Mouse (Mus musculus): ENCODE data around the gene Bzw2. TPM values are rescaled to one million over a fixed set of nuclear protein-coding genes. Genes with fewer than 3 reads are reported as not detected.
A peak's percentile ranks its signal among the peaks of the same experiment; 100 is the strongest.
"Not testable (repeated sequence)": the region's sequence is repeated elsewhere in the genome, so short reads cannot be mapped to it uniquely, and the experiment has no call there.

Bzw2 gene
- polyA plus RNA-seq (2016; fragmentation: Nextera tagmentation; extraction: Ambion mirVana), result 222 and 241 TPM in 2 replicates

DNA sequence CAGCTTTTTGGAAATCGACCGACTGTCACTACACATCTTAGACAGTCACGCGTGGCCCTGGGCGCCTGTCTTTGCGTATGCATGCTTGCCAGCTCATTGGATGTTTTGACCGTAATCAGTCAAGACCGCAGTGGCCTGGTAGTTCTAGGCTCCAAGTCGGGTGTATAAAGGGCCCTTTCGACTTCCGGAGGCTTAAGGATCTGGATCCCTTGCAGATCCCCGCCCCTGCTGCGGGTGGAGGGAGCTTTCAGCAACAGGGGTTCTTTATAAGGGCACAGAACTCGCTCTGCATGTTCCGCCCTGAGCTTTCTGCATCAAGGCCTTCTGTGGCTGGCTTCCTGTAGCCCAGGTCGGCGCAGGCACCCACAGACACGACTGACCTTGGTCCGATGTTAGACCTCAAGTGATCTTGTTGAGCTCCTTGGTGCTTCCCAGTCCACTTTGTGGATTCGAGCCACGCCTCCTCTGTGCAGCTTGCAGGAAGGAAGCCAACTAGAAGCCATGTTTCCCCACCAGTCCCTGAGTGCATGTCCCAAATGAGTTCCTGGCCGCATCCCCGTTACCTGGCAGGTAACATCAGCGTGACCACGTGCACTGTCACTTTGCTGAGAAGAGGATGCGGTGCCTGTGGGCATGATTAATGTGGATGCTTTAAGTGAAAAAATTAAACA, at the start of gene Bzw2:
TSS of gene Bzw2 (minus strand) at position 443 of the 671 bp plus-strand sequence.
- Histone ChIP-seq H3K27me3 (ENCODE audit: insufficient read depth, poor library complexity, severe bottlenecking) (no peaks in the 10 kb centered on the region), H3K4me3 (peak within 1 kb of the TSS; percentile 89), H3K36me3 (no peaks in the 10 kb centered on the region), H3K27ac (peak within 1 kb of the TSS; percentile 95), H3K4me1 (peaks cover 28% of the 10 kb centered on the region), H3K9me3 (no peaks in the 10 kb centered on the region)
- WGBS, result 3% methylated on average over 26 of the region's 26 CpGs
- DNase-seq (ENCODE audit: low spot score), result peak; percentile 91

- H3K9me3 ChIP-seq, result no peaks in the 10 kb centered on the region
- no peaks in the 10 kb centered on the region for H3K27me3 ChIP-seq (ENCODE audit: insufficient read depth, poor library complexity, severe bottlenecking)
- H3K4me1 ChIP-seq, result no peaks in the 10 kb centered on the region
- 67% methylated on average over 9 of the region's 9 CpGs for WGBS
- no peak overlapping the region for H3K27ac ChIP-seq
- no peaks in the 10 kb centered on the region for H3K36me3 ChIP-seq
- DNase-seq (ENCODE audit: low spot score), result peak; percentile 81
- H3K4me3 ChIP-seq, result no peak overlapping the region
These were observed 49.4 kb upstream of the Bzw2 start for GRCm38 (mm10) chr12:36207072-36207799.

- 48% methylated on average over 5 of the region's 5 CpGs for WGBS
- not testable (repeated sequence) for H3K4me1 ChIP-seq; DNase-seq (ENCODE audit: low spot score)
These were observed 47.8 kb upstream of the Bzw2 start for GRCm38 (mm10) chr12:36205579-36206119.

DNA sequence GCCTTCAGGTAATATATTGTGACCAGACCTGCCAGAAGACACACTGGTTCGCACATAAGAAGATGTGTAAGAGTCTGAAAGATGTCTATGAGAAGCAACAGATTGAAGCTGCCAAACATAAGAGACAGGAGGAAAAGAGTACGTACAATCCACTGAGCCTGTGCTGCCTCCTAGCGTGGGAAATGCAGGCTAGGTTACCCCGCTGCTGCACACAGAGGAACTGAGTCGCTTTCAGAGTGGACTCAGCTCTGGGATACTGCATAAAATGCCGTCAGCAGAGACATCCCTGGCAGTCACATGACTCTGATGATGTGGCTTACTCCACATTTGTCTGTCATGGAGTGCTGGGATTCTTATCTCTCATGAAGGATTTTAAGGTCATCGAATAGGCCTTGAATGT, 37.1 kb upstream of the Bzw2 start:
- no peak overlapping the region for H3K4me3 ChIP-seq
- whole genome bisulfite sequencing, result 89% methylated on average over 7 of the region's 7 CpGs
- no peaks in the 10 kb centered on the region for H3K9me3 ChIP-seq
- H3K36me3 ChIP-seq, result peaks cover 71% of the 10 kb centered on the region
- no peaks in the 10 kb centered on the region for H3K27me3 ChIP-seq (ENCODE audit: insufficient read depth, poor library complexity, severe bottlenecking)
- no peak for DNase-seq (ENCODE audit: low spot score)
- H3K4me1 ChIP-seq, result no peaks in the 10 kb centered on the region
- H3K27ac ChIP-seq, result no peak overlapping the region

More at GRCm38 (mm10) chr12:36205579-36206119, 47.8 kb upstream of the Bzw2 start:
- H3K36me3 ChIP-seq; H3K27ac ChIP-seq; H3K27me3 ChIP-seq (ENCODE audit: insufficient read depth, poor library complexity, severe bottlenecking); H3K9me3 ChIP-seq; H3K4me3 ChIP-seq: not testable (repeated sequence)

DNA sequence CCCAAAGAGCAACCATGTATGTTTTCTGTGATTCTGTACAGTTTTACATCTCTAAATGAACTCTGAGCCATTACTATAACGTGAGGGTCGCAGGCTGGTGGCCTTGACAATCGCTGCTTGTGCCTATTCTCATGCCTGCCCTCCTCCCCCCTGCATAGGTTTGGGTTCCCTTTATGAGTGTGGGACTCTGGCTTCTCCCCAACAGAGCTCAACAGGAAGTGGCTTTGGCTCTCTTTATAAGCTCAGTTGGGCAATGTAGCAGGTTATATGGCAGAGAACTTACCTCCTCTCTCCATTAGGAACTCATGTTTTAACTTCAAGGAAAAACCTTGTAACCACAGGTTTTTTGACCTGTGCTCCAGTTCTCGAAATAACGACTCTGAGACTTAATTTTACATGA, 32.5 kb upstream of the Bzw2 start:
- Histone ChIP-seq H3K4me3 (no peak overlapping the region), H3K9me3 (no peaks in the 10 kb centered on the region), H3K4me1 (no peaks in the 10 kb centered on the region), H3K27ac (no peak overlapping the region), H3K36me3 (peaks cover 71% of the 10 kb centered on the region), H3K27me3 (ENCODE audit: insufficient read depth, poor library complexity, severe bottlenecking) (no peaks in the 10 kb centered on the region)
- WGBS, result 94% methylated on average over 5 of the region's 5 CpGs
- DNase-seq (ENCODE audit: low spot score), result no peak

GRCm38 (mm10) chr12:36189610-36190009, 31.7 kb upstream of the Bzw2 start:
- Histone ChIP-seq H3K27ac (no peak overlapping the region), H3K9me3 (no peaks in the 10 kb centered on the region), H3K36me3 (peaks cover 65% of the 10 kb centered on the region), H3K4me1 (no peaks in the 10 kb centered on the region), H3K27me3 (ENCODE audit: insufficient read depth, poor library complexity, severe bottlenecking) (no peaks in the 10 kb centered on the region), H3K4me3 (no peak overlapping the region)
- WGBS, result 94% methylated on average over 3 of the region's 3 CpGs
- DNase-seq (ENCODE audit: low spot score), result no peak

GRCm38 (mm10) chr12:36187081-36187480, 29.2 kb upstream of the Bzw2 start:
- WGBS, result 70% methylated on average over 6 of the region's 6 CpGs
- H3K27ac ChIP-seq, result no peak overlapping the region

DNA sequence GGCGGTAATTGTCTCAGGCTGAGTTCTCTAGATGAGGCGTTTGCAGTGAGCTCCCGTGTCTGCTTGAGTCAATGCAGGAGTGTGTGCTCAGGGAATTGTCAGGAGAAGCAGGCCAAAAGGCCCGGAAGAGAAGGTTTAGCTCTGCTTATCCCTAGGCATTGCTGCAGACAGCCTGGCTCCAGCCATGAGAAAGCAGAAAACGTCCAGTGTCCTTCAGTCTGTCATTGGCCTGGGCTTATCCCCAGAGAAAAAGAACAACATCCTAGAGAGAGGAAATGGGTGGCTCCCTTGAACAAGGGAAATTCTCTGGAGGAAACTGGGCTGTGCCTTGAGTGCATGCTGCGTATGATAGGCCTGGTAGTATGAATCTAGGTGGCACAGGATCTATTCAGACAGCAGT, 24.7 kb upstream of the Bzw2 start:
- H3K9me3 ChIP-seq, result no peaks in the 10 kb centered on the region
- H3K36me3 ChIP-seq, result peaks cover 49% of the 10 kb centered on the region
- peak overlapping the region; percentile 37 for H3K27ac ChIP-seq
- no peaks in the 10 kb centered on the region for H3K27me3 ChIP-seq (ENCODE audit: insufficient read depth, poor library complexity, severe bottlenecking)
- DNase-seq (ENCODE audit: low spot score), result no peak
- peaks cover 4% of the 10 kb centered on the region; the same call in 1 of the 2 replicates for H3K4me1 ChIP-seq
- WGBS, result 56% methylated on average over 6 of the region's 6 CpGs
- no peak overlapping the region for H3K4me3 ChIP-seq

More at GRCm38 (mm10) chr12:36187081-36187480, 29.2 kb upstream of the Bzw2 start:
- no peaks in the 10 kb centered on the region for H3K27me3 ChIP-seq (ENCODE audit: insufficient read depth, poor library complexity, severe bottlenecking)
- no peaks in the 10 kb centered on the region for H3K4me1 ChIP-seq
- no peak overlapping the region for H3K4me3 ChIP-seq
- H3K36me3 ChIP-seq, result peaks cover 71% of the 10 kb centered on the region
- H3K9me3 ChIP-seq, result no peaks in the 10 kb centered on the region
- no peak for DNase-seq (ENCODE audit: low spot score)

DNA sequence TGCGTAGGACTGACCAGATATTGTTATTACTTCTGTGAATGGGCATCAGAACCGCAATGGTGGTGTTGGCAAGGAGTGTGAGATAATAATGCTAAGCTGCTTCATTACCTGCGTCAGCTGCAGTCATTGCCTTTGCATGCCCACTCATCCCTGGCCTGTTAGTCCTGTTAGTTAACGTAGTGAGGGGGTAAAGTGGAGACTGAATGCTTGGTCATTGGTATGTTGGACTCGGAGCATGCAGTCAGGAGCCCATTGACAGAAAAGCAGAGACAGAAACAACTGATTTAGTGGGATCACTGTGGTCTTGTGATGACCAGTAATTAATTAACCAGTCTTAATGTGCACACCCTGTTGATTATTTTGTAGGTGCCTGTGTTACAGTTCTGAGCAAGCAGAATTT, 19.3 kb upstream of the Bzw2 start:
- WGBS, result 93% methylated on average over 5 of the region's 5 CpGs

GRCm38 (mm10) chr12:36165299-36165698, 7.4 kb upstream of the Bzw2 start:
- Histone ChIP-seq H3K27ac (no peak overlapping the region), H3K4me3 (no peak overlapping the region), H3K4me1 (peaks cover 18% of the 10 kb centered on the region), H3K27me3 (ENCODE audit: insufficient read depth, poor library complexity, severe bottlenecking) (no peaks in the 10 kb centered on the region), H3K9me3 (no peaks in the 10 kb centered on the region), H3K36me3 (peaks cover 11% of the 10 kb centered on the region; the same call in 1 of the 2 replicates)
- DNase-seq (ENCODE audit: low spot score), result no peak
- WGBS, result 25% methylated on average over 1 of the region's 1 CpGs

More for the DNA sequence above, 19.3 kb upstream of the Bzw2 start:
- peaks cover 63% of the 10 kb centered on the region for H3K36me3 ChIP-seq
- H3K27me3 ChIP-seq (ENCODE audit: insufficient read depth, poor library complexity, severe bottlenecking), result no peaks in the 10 kb centered on the region
- DNase-seq (ENCODE audit: low spot score), result no peak
- no peak overlapping the region for H3K4me3 ChIP-seq
- peaks cover 4% of the 10 kb centered on the region; the same call in 1 of the 2 replicates for H3K4me1 ChIP-seq
- no peak overlapping the region for H3K27ac ChIP-seq
- H3K9me3 ChIP-seq, result no peaks in the 10 kb centered on the region

DNA sequence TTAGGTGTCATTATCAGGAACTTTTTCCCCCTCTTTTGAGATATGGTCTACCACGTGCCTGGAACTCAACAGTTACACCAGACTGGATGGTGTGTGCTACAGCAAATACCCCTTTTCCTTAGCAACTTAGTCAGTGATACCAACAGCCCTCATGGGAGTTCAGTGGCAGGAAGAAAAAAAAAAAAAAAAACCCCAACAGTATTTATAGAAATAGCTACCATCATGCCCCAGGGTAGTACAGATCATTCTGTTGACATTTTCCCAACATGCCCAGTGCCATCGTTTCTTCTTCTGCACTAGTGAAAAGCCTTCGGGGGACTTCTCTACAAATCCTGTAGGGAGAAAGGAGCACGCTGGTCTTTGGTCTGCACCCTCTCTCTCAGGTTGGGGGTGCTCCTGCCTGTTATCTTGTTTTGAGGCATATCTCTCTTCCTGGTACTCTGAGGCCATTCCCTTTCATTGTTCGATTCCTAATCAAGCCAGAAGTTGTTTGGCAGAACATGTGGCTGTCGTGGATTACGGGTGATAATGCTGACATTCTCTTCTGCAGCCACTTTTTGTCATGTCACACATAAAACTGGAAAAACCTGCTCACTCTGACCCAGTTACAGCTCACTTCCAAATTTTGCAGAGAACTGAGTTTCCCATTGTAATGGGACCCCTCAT, 6.4 kb upstream of the Bzw2 start:
- H3K27ac ChIP-seq, result no peak overlapping the region

GRCm38 (mm10) chr12:36157304-36157637, 609 bp downstream of the Bzw2 start:
- DNase-seq (ENCODE audit: low spot score), result no peak
- Histone ChIP-seq H3K27ac (peak overlapping the region; percentile 95), H3K4me3 (peak overlapping the region; percentile 89), H3K36me3 (no peaks in the 10 kb centered on the region), H3K27me3 (ENCODE audit: insufficient read depth, poor library complexity, severe bottlenecking) (no peaks in the 10 kb centered on the region), H3K9me3 (no peaks in the 10 kb centered on the region), H3K4me1 (peaks cover 28% of the 10 kb centered on the region)
- 1% methylated on average over 14 of the region's 14 CpGs for WGBS

More for the DNA sequence above, 6.4 kb upstream of the Bzw2 start:
- 35% methylated on average over 7 of the region's 7 CpGs for WGBS
- Histone ChIP-seq H3K36me3 (peaks cover 6% of the 10 kb centered on the region; the same call in 1 of the 2 replicates), H3K4me1 (peaks cover 18% of the 10 kb centered on the region), H3K4me3 (no peak overlapping the region), H3K27me3 (ENCODE audit: insufficient read depth, poor library complexity, severe bottlenecking) (no peaks in the 10 kb centered on the region), H3K9me3 (no peaks in the 10 kb centered on the region)
- no peak for DNase-seq (ENCODE audit: low spot score)
